Mouse (Mus musculus): ENCODE measurements around the gene Atp6v1e2. TPM values are rescaled to one million over a fixed set of nuclear protein-coding genes. Genes with fewer than 3 reads are reported as not detected.

Atp6v1e2 gene
- total and polyA plus RNA-seq, 3 experiments: not detected

DNA sequence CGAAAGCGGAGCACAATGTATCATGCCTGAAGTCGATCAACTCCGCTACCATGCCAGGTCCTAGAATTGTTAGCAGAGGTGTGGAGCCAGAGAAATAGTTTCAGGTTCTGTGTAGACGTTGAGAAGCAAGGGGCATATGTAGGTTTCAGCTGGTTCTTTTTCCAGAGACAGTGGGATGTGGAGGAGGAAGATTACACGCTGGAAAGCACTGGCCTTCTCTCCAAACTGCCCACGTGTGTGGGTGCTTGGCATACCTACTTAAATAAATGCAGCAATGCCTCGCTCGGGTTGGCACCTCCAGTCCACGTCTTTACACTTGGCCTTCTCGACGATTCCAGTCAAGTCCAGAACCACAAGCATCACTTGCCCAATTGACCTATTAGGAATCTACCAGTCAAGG, 19.4 kb upstream of the Atp6v1e2 start:
- Histone ChIP-seq H3K36me3 (replicated peaks) (no peaks in the 10 kb centered on the region), H3K4me3 (ENCODE audit: low read depth, low read length) (no peak overlapping the region), H3K4me1 (ENCODE audit: insufficient read depth, low read depth, low read length) (peaks cover 9% of the 10 kb centered on the region), H3K9me3 (replicated peaks) (peaks cover 21% of the 10 kb centered on the region), H3K27me3 (ENCODE audit: insufficient read depth, low read length) (peaks cover 21% of the 10 kb centered on the region)
- DNase-seq (ENCODE audit: low spot score): no peak
- TF ChIP-seq GATA2 (IDR thresholded peaks at IDR 0.05; ENCODE audit: borderline replicate concordance, low read depth, low read length): no peak
- no peak for TF ChIP-seq CTCF (IDR thresholded peaks at IDR 0.05; ENCODE audit: low read depth, low read length)
- no peak for TF ChIP-seq GATA1 (IDR thresholded peaks at IDR 0.05; ENCODE audit: borderline replicate concordance, low read length)
- no peak for TF ChIP-seq POLR2AphosphoS5 (IDR thresholded peaks at IDR 0.05; ENCODE audit: insufficient replicate concordance, low read depth, low read length)
- TF ChIP-seq TAL1 (conservative IDR thresholded peaks at IDR 0.05; ENCODE audit: low read depth, low read length): no peak
- no peak for ATAC-seq (ENCODE audit: extremely low read depth, insufficient number of reproducible peaks, low FRiP score, poor library complexity, severe bottlenecking)

GRCm38 (mm10) chr17:86966040-86966439, 18.3 kb upstream of the Atp6v1e2 start:
- Histone ChIP-seq H3K9me3 (replicated peaks) (peaks cover 20% of the 10 kb centered on the region), H3K4me3 (ENCODE audit: low read depth, low read length) (no peak overlapping the region), H3K27me3 (ENCODE audit: insufficient read depth, low read length) (peaks cover 23% of the 10 kb centered on the region), H3K36me3 (replicated peaks) (no peaks in the 10 kb centered on the region), H3K4me1 (ENCODE audit: insufficient read depth, low read depth, low read length) (peaks cover 9% of the 10 kb centered on the region)
- no peak for TF ChIP-seq GATA2 (IDR thresholded peaks at IDR 0.05; ENCODE audit: borderline replicate concordance, low read depth, low read length)
- TF ChIP-seq POLR2AphosphoS5 (IDR thresholded peaks at IDR 0.05; ENCODE audit: insufficient replicate concordance, low read depth, low read length): no peak
- TF ChIP-seq GATA1 (IDR thresholded peaks at IDR 0.05; ENCODE audit: borderline replicate concordance, low read length): no peak
- TF ChIP-seq CTCF (IDR thresholded peaks at IDR 0.05; ENCODE audit: low read depth, low read length): no peak
- TF ChIP-seq TAL1 (conservative IDR thresholded peaks at IDR 0.05; ENCODE audit: low read depth, low read length): no peak
- ATAC-seq (ENCODE audit: extremely low read depth, insufficient number of reproducible peaks, low FRiP score, poor library complexity, severe bottlenecking) (no peak), DNase-seq (ENCODE audit: low spot score) (no peak)

DNA sequence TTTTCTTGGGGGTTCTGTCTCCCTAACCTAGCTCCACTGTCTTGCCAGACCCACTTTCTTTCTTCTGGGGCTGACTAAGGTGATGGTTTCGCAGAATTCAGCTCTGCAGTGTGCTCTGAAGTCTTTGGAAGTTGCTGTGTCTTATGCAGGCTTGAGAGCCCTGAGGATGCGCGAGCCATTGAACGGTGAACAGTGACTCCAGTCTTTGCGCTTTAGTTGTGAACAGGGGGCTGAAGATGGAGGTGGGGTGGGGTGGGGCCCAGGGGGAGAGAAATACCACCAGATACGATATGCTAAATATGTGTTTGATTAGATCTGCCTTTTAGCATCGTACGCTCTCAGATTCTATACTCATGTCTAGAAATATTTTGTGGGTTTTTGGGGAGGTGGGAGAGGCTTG, 17.4 kb upstream of the Atp6v1e2 start:
- TF ChIP-seq GATA2 (IDR thresholded peaks at IDR 0.05; ENCODE audit: borderline replicate concordance, low read depth, low read length) (no peak), TAL1 (conservative IDR thresholded peaks at IDR 0.05; ENCODE audit: low read depth, low read length) (no peak), POLR2AphosphoS5 (IDR thresholded peaks at IDR 0.05; ENCODE audit: insufficient replicate concordance, low read depth, low read length) (no peak), CTCF (IDR thresholded peaks at IDR 0.05; ENCODE audit: low read depth, low read length) (no peak), GATA1 (IDR thresholded peaks at IDR 0.05; ENCODE audit: borderline replicate concordance, low read length) (no peak)
- DNase-seq (ENCODE audit: low spot score): no peak
- Histone ChIP-seq H3K4me1 (ENCODE audit: insufficient read depth, low read depth, low read length) (peaks cover 9% of the 10 kb centered on the region), H3K27me3 (ENCODE audit: insufficient read depth, low read length) (peaks cover 25% of the 10 kb centered on the region), H3K9me3 (replicated peaks) (peaks cover 13% of the 10 kb centered on the region), H3K36me3 (replicated peaks) (no peaks in the 10 kb centered on the region), H3K4me3 (ENCODE audit: low read depth, low read length) (no peak overlapping the region)
- ATAC-seq (ENCODE audit: extremely low read depth, insufficient number of reproducible peaks, low FRiP score, poor library complexity, severe bottlenecking): no peak

- no peak for TF ChIP-seq POLR2AphosphoS5 (IDR thresholded peaks at IDR 0.05; ENCODE audit: insufficient replicate concordance, low read depth, low read length)
- TF ChIP-seq CTCF (IDR thresholded peaks at IDR 0.05; ENCODE audit: low read depth, low read length): no peak
- TF ChIP-seq TAL1 (conservative IDR thresholded peaks at IDR 0.05; ENCODE audit: low read depth, low read length): no peak
- DNase-seq (ENCODE audit: low spot score) (no peak), ATAC-seq (ENCODE audit: extremely low read depth, insufficient number of reproducible peaks, low FRiP score, poor library complexity, severe bottlenecking) (no peak; the same call in 1 of the 2 replicates)
- H3K9me3 ChIP-seq (replicated peaks): peaks cover 12% of the 10 kb centered on the region
- H3K4me1 ChIP-seq (ENCODE audit: insufficient read depth, low read depth, low read length): peaks cover 9% of the 10 kb centered on the region
- no peak overlapping the region for H3K4me3 ChIP-seq (ENCODE audit: low read depth, low read length)
- peaks cover 25% of the 10 kb centered on the region for H3K27me3 ChIP-seq (ENCODE audit: insufficient read depth, low read length)
- H3K36me3 ChIP-seq (replicated peaks): no peaks in the 10 kb centered on the region
Measured at GRCm38 (mm10) chr17:86964502-86964901, 16.8 kb upstream of the Atp6v1e2 start.

GRCm38 (mm10) chr17:86964041-86964440, 16.3 kb upstream of the Atp6v1e2 start:
- peaks cover 9% of the 10 kb centered on the region for H3K4me1 ChIP-seq (ENCODE audit: insufficient read depth, low read depth, low read length)
- H3K9me3 ChIP-seq (replicated peaks): peaks cover 12% of the 10 kb centered on the region
- no peak for TF ChIP-seq GATA2 (IDR thresholded peaks at IDR 0.05; ENCODE audit: borderline replicate concordance, low read depth, low read length)
- no peak for TF ChIP-seq POLR2AphosphoS5 (IDR thresholded peaks at IDR 0.05; ENCODE audit: insufficient replicate concordance, low read depth, low read length)
- no peak for TF ChIP-seq TAL1 (conservative IDR thresholded peaks at IDR 0.05; ENCODE audit: low read depth, low read length)
- TF ChIP-seq GATA1 (IDR thresholded peaks at IDR 0.05; ENCODE audit: borderline replicate concordance, low read length): no peak
- no peak for TF ChIP-seq CTCF (IDR thresholded peaks at IDR 0.05; ENCODE audit: low read depth, low read length)
- no peaks in the 10 kb centered on the region for H3K36me3 ChIP-seq (replicated peaks)
- ATAC-seq (ENCODE audit: extremely low read depth, insufficient number of reproducible peaks, low FRiP score, poor library complexity, severe bottlenecking) (no peak), DNase-seq (ENCODE audit: low spot score) (no peak)
- no peak overlapping the region for H3K4me3 ChIP-seq (ENCODE audit: low read depth, low read length)
- H3K27me3 ChIP-seq (ENCODE audit: insufficient read depth, low read length): peaks cover 25% of the 10 kb centered on the region

- H3K4me1 ChIP-seq (ENCODE audit: insufficient read depth, low read depth, low read length): peaks cover 9% of the 10 kb centered on the region
- peaks cover 12% of the 10 kb centered on the region for H3K9me3 ChIP-seq (replicated peaks)
- no peaks in the 10 kb centered on the region for H3K36me3 ChIP-seq (replicated peaks)
- ATAC-seq (ENCODE audit: extremely low read depth, insufficient number of reproducible peaks, low FRiP score, poor library complexity, severe bottlenecking) (no peak), DNase-seq (ENCODE audit: low spot score) (no peak)
- H3K4me3 ChIP-seq (ENCODE audit: low read depth, low read length): peak overlapping the region; percentile 68
- H3K27me3 ChIP-seq (ENCODE audit: insufficient read depth, low read length): peaks cover 25% of the 10 kb centered on the region
- no peak for TF ChIP-seq GATA1 (IDR thresholded peaks at IDR 0.05; ENCODE audit: borderline replicate concordance, low read length)
- TF ChIP-seq POLR2AphosphoS5 (IDR thresholded peaks at IDR 0.05; ENCODE audit: insufficient replicate concordance, low read depth, low read length): no peak
- no peak for TF ChIP-seq GATA2 (IDR thresholded peaks at IDR 0.05; ENCODE audit: borderline replicate concordance, low read depth, low read length)
- TF ChIP-seq CTCF (IDR thresholded peaks at IDR 0.05; ENCODE audit: low read depth, low read length): no peak
- no peak for TF ChIP-seq TAL1 (conservative IDR thresholded peaks at IDR 0.05; ENCODE audit: low read depth, low read length)
Measured at GRCm38 (mm10) chr17:86963586-86963902, 15.8 kb upstream of the Atp6v1e2 start.

Measured in G1E (cell line).